Mouse (Mus musculus): ENCODE data around the gene Rab36.

DNA sequence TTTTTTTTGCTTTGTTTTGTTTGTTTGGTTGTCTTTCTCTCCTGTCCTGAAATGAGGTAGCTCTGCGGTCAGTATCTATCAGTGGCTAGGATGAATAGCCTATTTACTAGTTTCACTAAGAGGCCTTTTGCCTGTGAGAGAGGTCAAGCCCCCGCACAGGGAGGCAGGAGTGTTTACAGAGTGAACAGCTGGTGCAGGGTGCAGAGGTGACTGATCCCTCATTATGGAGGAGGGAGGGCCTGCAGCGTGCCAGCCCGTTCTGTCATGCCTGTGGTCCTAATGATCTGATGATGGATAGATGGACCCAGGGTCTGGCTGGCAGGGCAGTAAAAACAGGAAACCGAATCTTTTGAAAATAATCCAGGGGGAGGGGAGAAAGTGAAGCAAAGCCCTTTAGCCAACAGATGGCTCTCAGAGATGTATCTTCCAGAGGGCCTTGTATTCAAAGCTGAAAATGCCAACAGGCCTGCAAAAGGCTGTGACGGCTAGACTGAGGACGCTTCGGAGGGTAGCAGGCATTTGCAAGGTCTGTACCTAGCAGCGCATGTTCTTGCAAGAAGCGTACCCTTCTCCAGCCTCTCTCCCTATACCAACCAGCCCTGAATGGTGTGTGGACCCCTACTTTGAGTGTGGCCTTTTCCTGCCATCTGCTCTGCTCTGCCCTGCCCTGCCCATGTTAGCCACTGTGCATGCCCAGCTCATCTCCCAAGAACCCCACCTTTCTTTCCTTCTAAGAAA, 61.8 kb downstream of the Rab36 start:
- no peak for TF ChIP-seq EP300 (optimal IDR thresholded peaks at IDR 0.05)
- TF ChIP-seq CTCF (IDR thresholded peaks at IDR 0.05; ENCODE audit: low read depth), result no peak

Data from stomach, postnatal 0 days (tissue).